Mouse (Mus musculus): ENCODE results near the gene Coa5.

Coa5 gene

DNA sequence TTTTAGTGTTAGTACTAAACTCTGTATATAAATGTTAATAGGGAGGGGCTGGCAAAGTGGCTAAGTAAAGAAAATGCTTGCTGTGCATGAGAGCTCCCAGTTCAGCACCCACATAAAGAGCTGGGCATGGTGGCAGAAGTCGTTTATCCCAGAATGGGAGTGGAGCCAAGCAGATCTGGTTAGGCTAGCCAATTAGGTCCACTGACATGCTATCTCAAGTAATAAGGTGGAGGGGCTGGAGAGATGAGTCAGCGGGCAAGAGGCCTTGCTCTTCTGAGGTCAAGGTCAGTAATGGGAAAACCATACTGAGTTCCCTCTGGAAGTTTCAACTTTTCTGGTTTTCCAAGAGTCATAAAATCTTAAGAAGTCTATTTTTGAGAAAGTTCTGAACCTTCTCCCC is 992 bp downstream of the Coa5 start:
- DNase-seq: peak; percentile 14

DNA sequence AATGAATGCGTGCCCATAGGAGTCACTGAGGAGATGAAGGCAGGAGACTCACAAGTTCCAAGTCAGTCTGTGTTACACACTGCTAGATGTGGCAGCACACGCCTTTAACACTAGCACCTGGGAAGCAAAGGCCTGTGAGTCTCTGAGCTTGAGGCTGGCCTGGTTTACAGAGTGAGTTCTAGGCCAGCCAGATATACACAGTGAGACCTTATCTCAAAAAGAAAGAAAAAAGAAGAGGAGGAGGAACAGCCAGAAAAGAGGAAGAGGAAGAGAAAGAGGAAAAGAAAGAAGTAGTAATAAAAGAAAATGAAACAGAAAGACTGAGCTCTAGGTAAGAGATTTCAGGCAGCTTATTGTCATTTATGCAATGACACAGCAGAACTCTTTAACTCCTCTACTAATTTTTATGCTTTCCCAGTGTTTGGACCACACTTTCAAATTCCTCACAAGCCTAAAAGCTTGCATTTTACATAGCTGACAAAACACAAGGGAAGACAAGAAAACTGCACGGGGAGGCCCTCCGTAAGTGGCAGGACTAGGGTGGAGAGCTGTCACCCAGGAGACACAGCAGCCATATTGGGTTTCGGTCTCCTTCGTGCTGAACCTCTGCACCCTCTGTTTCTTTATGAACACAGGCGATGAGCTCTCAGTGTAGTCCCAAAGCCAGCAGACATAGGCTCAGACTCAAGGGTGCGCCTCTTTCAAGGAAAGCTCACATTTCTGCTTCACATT is 2.6 kb downstream of the Coa5 start:
- no peak for DNase-seq

DNA sequence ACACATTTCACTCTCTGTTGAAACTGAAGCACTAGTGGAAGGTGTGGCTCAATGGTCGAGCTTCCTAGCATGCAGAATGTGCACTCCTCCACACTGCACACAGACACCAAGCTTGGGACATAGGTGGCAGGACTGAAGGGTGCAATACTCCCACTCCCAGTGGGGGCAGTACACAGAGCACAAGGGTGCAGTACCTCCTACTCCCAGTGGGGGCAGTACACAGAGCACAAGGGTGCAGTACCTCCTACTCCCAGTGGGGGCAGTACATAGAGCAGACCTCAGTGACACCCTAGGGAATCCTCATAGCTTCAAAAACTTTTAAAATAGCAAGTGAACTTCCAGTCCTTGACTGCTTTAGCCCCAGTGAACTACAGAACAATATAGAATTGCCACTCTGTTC is 10.5 kb downstream of the Coa5 start:
- DNase-seq: peak; percentile 54

DNA sequence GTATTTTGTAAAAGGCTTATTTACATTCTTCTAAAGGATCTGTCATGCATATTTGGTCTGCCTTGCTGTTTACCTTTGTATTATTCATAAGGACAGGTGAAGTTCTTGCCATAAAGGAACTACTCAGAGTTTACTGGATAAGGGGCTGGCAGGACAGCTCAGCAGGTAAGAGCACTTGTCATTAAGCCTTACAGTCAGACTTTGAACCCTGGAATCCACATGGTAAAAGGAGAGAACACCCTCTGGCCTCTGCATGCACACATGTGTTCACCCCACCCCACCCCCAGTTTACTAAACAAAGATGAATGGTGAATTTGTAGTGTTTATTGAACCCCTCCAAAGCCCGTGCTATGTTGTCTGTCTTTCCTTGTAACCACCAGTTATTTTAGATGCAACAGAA is 14.5 kb downstream of the Coa5 start:
- DNase-seq: no peak

DNA sequence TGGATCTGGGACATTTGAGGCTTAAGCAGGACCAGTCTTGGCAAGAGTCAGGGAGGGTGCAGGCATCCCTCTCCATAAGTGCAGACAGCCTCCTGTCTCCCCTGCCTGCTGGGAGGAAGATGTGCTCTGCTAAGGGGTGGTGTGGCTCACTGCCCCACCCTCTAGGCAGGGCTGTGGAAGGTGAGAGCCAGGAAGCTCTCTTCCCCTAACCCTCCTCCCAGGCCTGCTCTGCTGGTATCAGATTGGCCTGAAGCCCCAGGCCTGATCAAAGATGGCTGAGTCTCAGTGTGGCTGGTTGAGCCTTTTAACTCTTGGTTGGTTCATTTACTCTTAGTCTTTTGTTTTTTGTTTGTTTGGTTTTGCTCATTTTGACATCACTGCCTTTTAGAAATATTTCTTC is 20.3 kb downstream of the Coa5 start:
- DNase-seq: no peak

DNA sequence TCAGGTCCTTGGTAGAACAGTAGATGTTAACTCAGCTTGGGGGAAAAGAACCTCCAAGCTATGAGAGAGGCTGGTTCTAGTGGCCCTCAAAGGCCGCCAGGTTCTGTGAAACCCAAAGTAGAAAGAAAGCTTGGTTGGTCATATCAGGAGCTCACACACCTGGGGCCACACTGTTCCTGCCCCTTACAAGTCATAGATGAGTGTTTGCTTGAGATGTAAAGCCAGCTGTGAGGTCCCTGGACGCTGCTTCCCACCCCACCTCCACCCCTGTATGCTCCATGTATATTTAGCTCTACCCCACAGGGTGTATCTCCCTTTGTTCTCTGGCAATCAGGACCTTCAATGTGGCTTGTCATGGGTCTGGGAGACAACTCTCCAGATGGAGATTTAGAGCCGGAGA is 21.2 kb downstream of the Coa5 start:
- no peak for DNase-seq

DNA sequence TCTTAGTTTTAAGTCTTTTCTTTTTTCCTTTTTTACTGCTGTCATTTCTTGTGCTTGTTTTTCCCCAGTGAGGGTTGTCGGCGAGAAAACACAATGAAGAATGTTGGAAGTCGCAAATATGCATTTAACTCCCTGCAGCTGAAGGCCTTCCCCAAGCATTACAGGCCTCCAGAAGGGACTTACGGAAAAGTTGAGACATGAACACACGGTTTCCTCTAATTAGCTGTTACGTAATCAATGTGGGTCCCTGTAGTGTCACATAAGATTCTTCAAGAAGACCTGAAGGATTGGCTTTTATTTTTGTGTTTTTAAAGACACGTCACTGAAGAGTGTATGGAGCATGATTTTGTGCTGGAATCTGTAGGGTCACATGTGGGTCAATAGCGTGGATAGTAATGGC is 21.8 kb downstream of the Coa5 start:
- DNase-seq: no peak

DNA sequence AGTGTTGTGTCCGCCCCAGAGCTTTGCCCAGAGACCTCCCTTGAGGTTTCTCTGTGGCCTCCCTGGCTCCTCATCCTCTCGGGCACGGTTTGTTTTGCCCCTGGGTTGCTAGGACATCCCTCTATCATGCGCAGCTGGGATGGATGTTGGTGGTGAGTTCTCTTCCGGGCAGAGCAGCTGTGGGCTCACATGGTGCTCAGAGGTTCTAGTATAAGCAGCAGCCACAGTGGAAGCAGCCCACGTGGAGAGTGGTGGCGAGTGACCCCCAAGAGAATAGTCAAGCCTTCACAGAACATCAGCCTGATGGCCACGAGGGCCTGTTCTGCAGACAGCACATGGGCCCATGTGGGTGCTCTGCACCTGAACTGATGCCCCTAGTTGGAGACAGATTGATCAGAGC is 22.7 kb downstream of the Coa5 start:
- no peak for DNase-seq

DNA sequence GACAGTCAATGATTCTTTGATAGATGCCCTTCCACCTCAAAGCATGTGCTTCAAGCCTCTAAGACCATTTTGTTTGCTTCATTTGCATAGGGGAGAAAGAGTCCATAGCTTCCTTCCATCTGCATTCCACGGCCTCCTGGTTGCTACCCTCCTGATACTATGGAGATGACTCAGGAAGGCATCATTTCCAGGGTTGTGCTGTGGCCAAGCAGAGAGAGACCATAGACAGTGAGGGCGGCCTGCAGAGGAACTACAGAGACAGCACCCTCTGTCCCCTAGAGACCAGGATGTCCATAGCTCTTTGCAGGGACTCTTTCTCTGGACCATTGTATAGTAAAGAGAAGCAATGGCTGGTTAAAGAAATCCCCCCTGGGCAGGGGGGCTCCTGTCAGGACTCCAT is 24.8 kb downstream of the Coa5 start:
- no peak for DNase-seq

DNA sequence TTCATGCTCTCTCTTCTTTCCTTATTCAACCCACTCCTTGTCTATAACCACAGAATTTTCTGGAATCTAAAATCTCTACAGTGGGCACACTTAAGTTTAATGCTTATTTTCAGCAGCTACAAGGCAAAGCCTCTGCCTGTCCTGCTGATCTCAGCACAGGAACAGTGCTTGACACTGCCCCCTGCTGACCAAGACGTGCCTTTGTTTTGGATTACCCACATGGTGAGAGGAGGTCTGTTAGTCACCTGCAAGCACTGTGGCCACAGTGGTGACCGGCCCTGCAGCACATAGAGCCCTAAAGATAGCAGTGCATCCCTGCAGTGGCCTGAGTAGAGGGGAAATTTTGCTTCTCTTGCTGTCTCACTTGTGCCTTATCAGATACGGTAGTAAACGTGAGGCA is 28.2 kb downstream of the Coa5 start:
- DNase-seq: peak; percentile 67

DNA sequence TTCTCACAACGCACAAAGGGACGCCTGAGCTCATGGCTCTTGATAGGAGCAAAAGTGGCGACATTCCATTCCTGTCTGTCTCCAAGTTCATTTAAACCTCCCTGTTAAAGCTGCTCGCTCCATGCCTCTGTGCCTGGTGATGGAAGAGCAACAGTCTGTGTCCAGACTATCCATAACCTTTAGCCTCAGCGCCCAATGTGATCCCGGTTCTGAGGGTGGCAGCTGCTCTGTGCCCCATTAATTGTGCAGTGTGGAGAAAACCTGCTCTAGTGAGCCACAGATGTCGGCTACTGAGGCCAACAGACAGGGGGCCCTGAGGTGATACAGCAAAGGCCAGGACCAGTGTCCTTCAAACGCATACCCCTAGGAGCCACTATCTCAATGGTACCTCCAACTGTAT is 30.2 kb downstream of the Coa5 start:
- no peak for DNase-seq

DNA sequence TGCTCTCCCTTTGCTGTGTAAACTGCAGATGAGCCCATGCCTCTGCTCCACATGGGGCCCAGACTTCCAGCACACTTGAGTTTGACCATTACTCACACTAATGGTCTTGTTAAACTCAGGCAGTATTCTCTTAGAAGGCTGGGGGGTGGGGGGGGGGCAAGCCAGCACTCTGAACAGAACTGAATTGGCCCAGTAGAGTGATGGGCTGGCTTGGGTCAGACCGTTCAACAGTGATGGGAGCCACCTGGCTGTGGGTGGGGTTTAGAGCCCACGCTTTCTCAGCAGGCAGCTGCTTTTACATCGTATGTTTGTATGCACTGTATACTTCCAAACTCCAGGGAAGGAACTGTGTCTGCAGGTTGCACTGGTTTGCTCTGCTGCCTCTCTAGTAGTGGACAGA is 30.9 kb downstream of the Coa5 start:
- no peak for DNase-seq

DNA sequence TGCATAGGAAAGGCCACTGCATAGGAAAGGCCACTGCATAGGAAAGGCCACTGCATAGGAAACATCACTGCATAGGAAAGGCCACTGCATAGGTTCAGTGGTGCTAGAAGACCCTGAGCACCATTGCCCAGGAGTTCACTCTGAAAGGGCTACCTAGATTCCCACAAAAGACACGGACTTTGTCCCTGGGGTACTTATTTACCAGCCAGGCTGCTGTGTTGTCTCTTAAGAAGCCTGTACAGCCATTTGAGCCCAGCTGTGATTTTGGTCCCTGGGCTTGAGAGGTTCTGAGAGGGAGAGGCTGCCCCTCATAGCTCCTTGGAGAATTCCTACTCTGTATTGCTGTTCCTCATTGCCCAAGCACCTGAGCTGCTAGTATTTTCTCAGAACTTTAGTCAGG is 33.4 kb downstream of the Coa5 start:
- DNase-seq: peak; percentile 79

DNA sequence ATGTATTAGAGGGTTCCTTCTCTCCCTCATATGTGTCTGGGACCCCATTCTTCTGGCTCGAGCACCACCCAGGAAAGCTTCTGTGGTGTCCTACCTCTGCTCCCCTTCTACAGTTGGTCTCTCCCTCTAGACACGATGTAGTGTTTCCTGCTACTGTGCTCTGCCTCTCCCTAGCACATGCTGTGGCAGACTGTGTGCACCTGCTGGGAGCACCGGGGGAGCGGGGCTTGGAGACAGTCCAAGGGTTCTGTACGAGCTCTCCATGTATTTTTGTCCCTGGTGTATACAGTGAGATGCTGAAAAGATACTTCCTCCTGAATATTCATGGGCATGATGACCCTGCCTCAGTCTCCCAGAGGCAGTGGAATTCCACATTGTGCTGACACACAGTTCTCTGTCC is 36.7 kb downstream of the Coa5 start:
- DNase-seq: no peak

DNA sequence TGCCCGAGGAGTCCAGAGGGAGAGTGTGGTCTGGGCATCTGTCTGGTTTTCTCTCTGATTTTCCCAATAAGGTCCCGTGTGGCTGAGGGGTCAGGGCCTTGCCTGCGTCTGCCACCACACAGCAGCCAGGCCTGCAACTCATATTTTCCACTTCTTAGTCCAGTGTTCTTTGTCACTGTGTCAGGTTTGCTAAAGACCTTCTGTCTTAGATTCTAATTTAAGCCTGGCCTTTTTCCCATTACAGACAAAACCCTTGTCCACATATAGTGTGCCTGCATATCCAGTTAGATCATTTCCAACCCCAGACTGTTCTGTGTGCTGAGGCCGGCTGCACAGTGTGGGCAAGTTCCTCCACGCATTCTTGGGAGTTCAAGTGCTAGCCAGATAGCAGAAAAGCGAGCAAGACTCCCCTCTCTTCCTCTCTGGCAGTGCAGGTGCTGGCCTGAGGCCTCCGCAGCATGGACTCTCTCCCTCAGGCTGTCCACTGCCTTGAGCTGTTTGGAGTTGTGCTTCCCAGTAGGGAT is 43.4 kb downstream of the Coa5 start:
- DNase-seq: no peak

DNA sequence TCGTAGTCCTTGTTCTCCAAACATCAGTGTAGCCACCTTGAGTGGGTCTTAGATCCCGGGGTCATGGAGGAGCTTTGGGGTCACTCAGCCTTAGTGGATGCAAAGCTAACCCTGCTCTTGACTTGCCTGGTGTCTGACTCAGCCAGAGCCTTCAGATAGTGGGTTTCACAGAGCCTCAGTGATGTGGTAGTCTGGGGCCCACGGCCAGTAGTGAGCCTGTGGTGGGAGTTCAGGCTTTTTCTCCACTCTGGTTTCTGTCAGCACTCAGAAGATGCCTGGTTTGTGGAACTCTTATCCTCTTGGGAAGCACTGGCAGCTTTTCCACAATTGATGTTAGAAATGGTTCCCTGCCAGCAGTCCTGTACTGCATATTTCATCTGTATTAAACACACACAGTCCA is 45.6 kb downstream of the Coa5 start:
- no peak for DNase-seq

DNA sequence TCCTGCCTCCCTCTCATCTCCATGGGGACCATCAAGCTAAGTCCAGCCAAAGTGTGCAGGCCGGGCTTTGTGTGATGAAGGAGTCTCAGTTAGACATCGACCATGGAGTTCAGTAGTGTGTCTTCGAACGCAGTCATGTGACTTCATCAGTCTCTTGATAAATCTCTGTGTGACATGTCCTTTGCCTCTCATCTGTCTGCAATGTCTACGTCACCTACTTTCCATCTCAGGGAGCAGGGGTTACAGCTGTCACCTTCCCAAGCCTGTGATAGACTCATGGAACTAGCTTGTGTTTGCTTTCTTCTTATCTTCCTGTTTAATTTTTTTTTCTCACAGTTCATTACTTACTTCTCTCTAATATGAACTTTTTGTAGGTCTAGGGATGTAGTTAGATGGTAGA is 49.0 kb downstream of the Coa5 start:
- DNase-seq: no peak

DNA sequence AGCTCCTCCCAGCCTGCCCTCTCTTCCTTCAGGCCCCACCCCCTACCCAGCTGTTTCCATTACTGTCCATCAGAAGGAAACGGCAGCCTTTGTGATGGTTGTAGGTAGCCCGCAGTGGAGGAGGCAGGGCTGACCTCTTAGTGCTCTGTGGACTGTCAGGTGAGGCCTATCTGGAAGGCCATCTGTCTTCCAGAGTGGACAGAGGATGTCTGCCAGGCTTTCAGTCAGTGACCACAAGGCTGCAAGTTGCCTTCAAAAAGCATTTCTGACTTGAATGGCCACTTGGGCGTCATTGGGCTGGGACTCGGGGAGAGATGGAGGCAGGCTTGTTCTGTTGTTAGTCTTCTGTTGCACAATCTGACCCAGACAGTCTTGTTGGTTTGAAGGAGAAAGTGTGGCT is 50.4 kb downstream of the Coa5 start:
- DNase-seq: no peak

DNA sequence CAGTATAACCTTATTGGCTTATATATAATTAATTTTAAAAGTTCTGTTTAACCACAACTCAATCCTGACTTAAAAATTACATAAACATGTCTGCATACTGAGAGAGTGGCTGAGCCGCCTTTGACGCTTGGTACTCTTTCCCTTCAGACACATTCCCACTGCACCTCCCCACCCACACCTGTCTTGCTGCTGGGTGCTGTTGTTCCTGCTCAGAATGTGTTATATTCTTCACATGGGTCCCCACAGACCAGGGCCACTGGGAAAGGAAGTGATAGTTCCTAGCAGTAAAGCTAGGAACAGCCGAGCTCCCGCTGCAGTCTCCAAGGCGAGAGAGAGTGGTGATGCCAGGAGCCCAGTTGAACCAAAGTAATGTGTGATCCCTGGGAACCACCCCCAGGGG is 51.8 kb downstream of the Coa5 start:
- no peak for DNase-seq

DNA sequence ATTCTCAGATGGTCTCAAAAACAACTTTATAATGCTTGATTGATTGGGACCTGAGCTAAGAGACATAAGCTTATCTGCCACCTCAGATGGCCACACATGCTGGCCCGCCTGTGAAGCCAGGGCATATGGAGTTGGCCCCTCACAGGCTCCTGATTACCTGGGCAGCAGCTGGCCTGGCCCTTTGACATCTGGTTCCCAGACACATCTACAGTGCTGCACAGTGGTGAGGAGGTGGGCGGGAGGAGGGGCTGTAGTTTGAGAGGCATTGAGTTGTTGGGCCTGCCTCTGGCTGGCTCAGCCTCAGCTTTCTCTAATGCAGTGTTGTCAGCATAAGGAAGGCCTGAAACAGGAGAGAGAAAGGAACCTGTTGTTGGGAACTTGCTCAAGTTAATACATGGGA is 53.2 kb downstream of the Coa5 start:
- no peak for DNase-seq

DNA sequence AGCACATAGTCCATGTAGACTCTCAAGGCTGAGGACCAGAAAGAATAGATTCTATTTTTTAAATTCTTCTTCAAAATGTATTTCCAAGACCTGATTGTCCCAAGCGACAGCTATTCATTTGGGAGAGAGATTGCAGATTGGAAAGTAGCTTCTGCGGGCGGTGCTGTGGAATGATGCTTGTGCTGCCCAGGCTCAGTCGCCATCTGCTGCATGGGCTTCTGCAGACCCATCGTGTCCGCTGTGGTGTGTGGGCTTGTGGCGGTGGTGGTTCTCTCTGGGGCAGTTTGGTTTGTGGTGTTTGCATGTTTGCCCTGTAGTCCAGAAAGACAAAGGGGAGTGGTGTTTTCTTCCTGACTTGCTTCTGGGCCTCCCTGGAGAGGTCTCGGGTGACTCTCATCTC is 53.7 kb downstream of the Coa5 start:
- no peak for DNase-seq

DNA sequence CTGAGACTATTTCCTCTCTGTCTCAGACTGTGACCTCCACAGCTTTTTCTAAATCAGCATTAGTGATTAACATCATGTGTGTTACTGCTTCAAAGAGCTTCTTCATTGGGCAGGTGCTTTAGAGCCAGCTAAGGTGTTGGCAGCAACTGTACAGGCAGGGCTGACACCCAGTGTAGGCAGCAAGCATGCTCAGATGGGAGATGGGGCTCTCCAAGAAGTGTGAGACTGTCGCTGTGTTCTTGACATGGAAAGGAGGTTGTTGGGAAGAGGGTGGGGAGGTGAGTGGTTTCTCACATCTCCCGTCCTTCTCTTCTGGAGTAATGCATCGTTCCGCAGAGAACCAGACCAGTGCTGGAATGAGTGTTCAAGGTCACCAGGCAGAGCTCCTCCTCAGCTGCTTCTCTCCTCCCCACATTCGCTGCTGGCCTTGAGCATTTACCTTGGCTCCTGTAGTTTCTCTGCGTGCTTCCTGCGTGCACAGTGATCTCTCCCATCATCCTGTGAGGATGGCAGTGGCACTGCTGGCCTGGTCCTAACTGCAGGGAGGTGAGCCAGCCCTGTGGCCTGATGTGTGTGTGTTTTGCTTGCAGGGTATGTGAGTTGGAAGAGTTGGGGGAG is 61.0 kb downstream of the Coa5 start:
- DNase-seq: no peak

DNA sequence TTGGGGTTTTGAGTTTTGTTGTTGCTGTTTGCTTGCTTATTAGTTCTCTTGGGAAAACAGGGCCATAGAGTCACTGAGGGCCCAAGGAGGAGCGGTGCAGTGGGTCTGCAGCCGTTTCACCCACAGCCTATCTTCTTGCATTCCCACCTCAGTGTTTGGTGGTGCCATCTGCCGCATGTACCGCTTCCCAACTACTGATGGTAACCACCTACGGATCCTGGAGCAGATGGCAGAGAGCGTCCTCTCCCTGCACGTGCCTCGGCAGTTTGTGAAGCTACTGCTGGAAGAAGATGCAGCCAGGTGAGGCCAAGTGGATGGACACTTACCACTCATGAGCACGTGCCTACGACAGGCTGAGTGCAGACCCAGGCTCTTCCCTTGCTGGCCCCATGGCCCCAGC is 61.8 kb downstream of the Coa5 start:
- DNase-seq: no peak

Data from kidney, adult 9 months (tissue).